Mouse (Mus musculus) stomach, embryonic 16.5 days (tissue): ENCODE data around the gene Gapvd1. TPM values are rescaled to one million over a fixed set of nuclear protein-coding genes. Genes with fewer than 3 reads are reported as not detected.

ENCODE experiments used
- ATAC-seq: fragments of 200-750 bp; cut with Nextera tagmentation; 2 replicates; pipeline ENCODE4 v1.8.0; 2017; ENCODE audit warnings: moderate number of reproducible peaks, moderate TSS enrichment; ENCODE audit not compliant: insufficient read depth, low FRiP score
- H3K27ac ChIP-seq: fragments of 300-500 bp; sonication (generic); 2 replicates; pipeline ENCODE4 v1.5.1; 2014; ENCODE audit warnings: low read length
- H3K27me3 ChIP-seq: fragments of 300-500 bp; sonication (generic); 2 replicates; pipeline ENCODE4 v1.6.1; 2014; ENCODE audit warnings: low read length, control low read depth, mixed read lengths; ENCODE audit not compliant: control insufficient read depth, insufficient read depth
- H3K36me3 ChIP-seq: fragments of 300-500 bp; sonication (generic); 2 replicates; pipeline ENCODE4 v1.6.1; 2014; ENCODE audit warnings: low read length; ENCODE audit not compliant: control insufficient read depth, insufficient read depth
- H3K4me1 ChIP-seq: fragments of 300-500 bp; sonication (generic); 2 replicates; pipeline ENCODE4 v1.6.1; 2014; ENCODE audit warnings: low read length, control low read depth, mixed read lengths; ENCODE audit not compliant: control insufficient read depth, insufficient read depth
- H3K4me2 ChIP-seq: fragments of 300-500 bp; sonication (generic); 2 replicates; pipeline ENCODE4 v1.6.1; 2014; ENCODE audit warnings: low read depth, low read length, mixed read lengths
- H3K4me3 ChIP-seq: fragments of 300-500 bp; sonication (generic); replicated peaks from 2 replicates; pipeline ENCODE4 v1.5.1; 2014; ENCODE audit warnings: mild to moderate bottlenecking, low read length
- H3K9ac ChIP-seq: fragments of 300-500 bp; sonication (generic); 2 replicates; pipeline ENCODE4 v1.6.1; 2014; ENCODE audit warnings: low read length
- H3K9me3 ChIP-seq: fragments of 300-500 bp; sonication (generic); replicated peaks from 2 replicates; pipeline ENCODE4 v1.6.1; 2016; ENCODE audit warnings: low read length, control low read depth; ENCODE audit not compliant: control insufficient read depth
- WGBS: fragments of 180-500 bp; shearing (Covaris S2); extraction: QIAGEN DNeasy Blood & Tissue Kit; methylation state at CpG from one replicate; pipeline ENCODE4 v1.1.7; 2014; 5-methylcytosine and 5-hydroxymethylcytosine counted together
- polyA plus RNA-seq: library from polyadenylated mRNA; unstranded; fragments of >200 nt; fragmentation: Nextera tagmentation; extraction: Ambion mirVana; gene quantifications from 2 replicates; pipeline ENCODE4 v1.2.1, GENCODE M21; 2015

Gapvd1 gene
- polyA plus RNA-seq, 1 experiment from 2014 or later, result 81.4 TPM

DNA sequence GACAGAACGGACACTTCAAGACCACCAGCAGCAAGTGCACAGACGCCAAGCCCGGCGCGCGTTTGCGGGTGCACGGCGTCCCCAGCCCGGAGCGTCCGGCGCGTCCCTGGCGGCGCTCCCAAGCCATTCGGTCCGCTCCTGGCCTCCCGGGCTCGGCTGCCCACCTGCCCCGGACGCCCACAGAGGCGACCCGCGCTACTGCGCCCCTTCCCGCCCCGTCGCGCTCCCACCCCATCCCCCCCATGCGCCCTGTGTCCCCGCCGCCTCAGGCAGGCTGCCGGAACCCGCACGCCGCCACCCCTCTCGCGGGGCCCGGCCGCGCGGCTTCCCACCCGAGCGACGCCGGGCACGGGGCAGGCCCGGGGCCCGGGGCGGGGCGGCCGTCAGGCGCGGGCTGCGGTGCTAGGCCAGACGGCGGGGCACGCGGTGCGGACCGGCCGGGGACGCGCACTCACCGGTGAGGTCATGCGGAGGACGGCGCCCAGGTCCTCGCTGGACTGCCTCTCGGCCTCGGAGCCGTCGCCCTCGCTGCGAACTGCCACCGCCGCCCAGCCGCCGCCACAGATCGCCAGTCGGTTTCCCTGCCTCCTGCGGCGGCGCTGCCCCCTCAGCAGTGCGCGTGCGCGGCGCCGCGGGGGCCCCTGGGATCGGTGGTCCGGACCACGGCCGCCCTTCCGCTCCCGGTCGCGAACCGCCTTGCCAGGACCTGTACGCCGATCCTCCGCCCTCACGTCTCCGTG, 1.1 kb downstream of the Gapvd1 start:
- Histone ChIP-seq H3K27ac (peak overlapping the region; percentile 92), H3K36me3 (no peaks in the 10 kb centered on the region), H3K9me3 (no peaks in the 10 kb centered on the region), H3K4me2 (peak overlapping the region; percentile 67), H3K4me3 (peak overlapping the region; percentile 87), H3K4me1 (peaks cover 13% of the 10 kb centered on the region), H3K9ac (peak overlapping the region; percentile 97), H3K27me3 (no peaks in the 10 kb centered on the region)
- WGBS, result under 1% methylated on average over 105 of the region's 106 CpGs
- ATAC-seq, result peak; percentile 96

DNA sequence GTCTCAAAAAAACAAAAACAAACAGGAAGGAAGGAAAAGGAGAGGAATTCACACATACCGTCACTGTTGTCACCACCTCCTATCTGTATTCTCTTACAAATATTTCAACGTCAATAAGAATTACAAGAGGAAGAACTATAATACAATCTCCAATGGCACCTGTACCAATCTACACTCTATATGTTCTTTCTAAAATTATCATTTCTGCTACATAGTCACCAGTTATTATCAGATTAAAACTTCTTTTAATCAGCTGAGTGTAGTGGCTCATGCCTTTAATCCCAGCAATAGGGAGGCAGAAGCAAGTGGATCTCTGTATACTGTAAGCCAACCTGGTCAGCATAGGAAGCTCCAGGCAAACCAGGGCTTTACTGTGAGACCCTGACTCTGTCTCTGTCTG, 4.8 kb downstream of the Gapvd1 start:
- Histone ChIP-seq H3K36me3 (no peaks in the 10 kb centered on the region), H3K27me3 (no peaks in the 10 kb centered on the region), H3K4me3 (no peak overlapping the region), H3K4me2 (no peak overlapping the region), H3K27ac (no peak overlapping the region), H3K4me1 (peaks cover 13% of the 10 kb centered on the region), H3K9me3 (no peaks in the 10 kb centered on the region), H3K9ac (no peak overlapping the region)
- ATAC-seq, result no peak
- whole genome bisulfite sequencing, result 78% methylated on average over 2 of the region's 2 CpGs

DNA sequence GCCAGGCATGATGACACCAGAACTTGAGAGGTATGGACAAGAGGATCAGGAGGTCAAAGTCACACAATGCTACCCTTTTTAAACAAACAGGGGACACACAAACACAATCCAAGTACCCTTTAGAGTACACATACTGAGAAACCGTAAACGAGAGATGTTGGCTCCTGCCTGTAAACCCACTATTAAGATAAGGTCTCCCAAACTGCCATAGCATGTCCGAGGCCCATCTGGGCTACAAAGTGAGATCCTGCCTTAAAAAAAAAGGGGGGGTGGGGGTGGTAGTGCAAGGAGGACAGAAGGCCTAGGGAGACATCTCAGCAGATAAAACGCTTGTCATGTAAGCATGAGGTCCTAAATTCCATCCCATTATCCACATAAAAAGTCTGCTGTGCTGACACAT, 6.6 kb downstream of the Gapvd1 start:
- Histone ChIP-seq H3K27ac (no peak overlapping the region), H3K9me3 (no peaks in the 10 kb centered on the region), H3K4me3 (no peak overlapping the region), H3K27me3 (no peaks in the 10 kb centered on the region), H3K36me3 (no peaks in the 10 kb centered on the region), H3K9ac (no peak overlapping the region), H3K4me1 (peaks cover 10% of the 10 kb centered on the region), H3K4me2 (no peak overlapping the region)
- ATAC-seq, result no peak
- WGBS, result 76% methylated on average over 4 of the region's 4 CpGs

DNA sequence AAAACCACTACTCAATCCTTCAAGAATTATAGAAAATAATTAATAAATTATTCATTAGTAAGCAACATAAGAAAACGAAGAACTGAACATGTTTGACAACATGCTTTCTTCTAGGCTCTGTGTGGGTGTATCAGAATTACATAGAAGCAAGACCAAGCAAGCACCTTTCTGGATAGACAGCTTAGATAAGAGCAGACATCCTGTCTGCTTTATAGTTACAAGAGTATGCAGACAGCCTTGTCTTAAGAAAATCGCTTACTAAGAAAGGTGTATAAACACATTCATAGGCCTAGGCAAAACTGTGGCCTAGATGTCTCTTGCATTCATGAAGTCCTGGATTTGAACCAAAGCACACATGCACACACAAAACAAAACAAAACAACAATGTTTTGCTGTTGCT, 9.4 kb downstream of the Gapvd1 start:
- ATAC-seq, result no peak
- Histone ChIP-seq H3K4me2 (no peak overlapping the region), H3K4me3 (no peak overlapping the region), H3K27me3 (no peaks in the 10 kb centered on the region), H3K4me1 (peaks cover 4% of the 10 kb centered on the region), H3K36me3 (no peaks in the 10 kb centered on the region), H3K9me3 (no peaks in the 10 kb centered on the region), H3K9ac (no peak overlapping the region), H3K27ac (no peak overlapping the region)
- WGBS, result 83% methylated on average over 2 of the region's 2 CpGs

DNA sequence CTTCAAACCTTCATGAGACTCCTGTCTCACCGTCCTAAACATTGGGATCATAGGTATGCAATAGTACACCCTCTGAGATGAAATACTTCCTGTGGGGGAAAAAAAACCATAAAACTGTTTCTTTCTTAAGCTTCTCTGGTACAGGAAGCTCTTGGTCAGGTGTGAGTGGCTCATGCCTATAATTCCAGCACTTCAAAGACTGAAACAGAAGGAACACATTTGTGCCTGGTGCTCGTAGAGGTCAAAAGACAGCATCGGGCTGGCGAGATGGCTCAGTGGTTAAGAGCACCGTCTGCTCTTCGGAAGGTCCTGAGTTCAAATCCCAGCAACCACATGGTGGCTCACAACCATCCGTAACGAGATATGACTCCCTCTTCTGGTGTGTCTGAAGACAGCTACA, 10.6 kb downstream of the Gapvd1 start:
- H3K36me3 ChIP-seq, result no peaks in the 10 kb centered on the region
- ATAC-seq, result no peak
- H3K9ac ChIP-seq, result no peak overlapping the region
- H3K27me3 ChIP-seq, result no peaks in the 10 kb centered on the region
- no peak overlapping the region for H3K4me3 ChIP-seq
- WGBS, result 91% methylated on average over 8 of the region's 8 CpGs
- H3K27ac ChIP-seq, result no peak overlapping the region
- H3K4me2 ChIP-seq, result no peak overlapping the region
- H3K9me3 ChIP-seq, result no peaks in the 10 kb centered on the region
- peaks cover 4% of the 10 kb centered on the region for H3K4me1 ChIP-seq

DNA sequence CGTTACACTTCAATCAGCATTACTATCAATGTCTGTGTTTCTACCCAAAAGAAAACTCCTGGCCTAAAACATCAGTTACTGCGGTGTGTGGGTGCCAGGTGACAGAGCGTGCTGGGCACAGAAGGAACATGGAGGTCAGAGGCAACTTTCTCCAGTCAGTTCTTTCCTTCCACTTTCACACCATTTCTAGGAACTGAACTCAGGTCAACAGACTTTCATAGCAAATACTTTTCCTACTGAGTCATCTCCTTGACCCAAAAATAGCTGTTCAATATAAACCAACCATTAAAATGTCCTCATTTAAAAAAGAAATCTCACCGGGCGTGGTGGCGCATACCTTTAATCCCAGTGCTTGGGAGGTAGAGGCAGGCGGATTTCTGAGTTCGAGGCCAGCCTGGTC, 12.4 kb downstream of the Gapvd1 start:
- no peak overlapping the region for H3K27ac ChIP-seq
- WGBS, result 91% methylated on average over 8 of the region's 8 CpGs

DNA sequence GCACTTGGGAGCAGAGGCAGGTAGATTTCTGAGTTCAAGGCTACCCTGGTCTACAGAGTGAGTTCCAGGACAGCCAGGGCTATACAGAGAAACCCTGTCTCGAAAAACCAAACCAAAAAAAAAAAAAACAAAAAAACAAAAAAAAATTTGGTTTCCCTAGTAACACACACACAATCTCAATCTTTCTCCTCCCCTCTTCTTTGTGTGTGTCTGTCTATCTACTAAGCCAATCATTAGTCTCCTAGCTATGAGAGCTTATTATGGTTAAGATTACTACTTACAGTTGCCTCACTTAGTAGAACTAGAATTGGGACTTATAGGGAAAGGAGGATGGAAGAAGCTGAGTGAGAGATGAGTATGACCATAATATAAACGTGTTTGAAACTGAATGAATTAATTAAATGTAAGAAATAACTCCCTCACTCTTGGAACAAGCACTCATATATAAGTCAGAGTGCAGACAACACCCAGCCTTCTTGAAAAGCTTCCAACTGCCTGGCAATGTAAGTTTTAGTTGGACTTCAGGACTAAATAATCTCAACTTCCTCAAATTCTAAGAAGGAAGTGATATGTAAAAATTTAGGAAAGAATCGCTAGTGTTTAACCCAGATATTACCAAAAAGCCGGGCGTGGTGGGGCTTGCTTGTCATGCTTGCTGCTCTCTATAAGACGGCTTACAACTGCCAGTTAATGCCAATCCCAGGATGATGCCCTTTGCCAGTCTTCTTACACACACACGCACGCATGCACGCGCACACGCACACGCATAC, 13.5 kb downstream of the Gapvd1 start:
- Histone ChIP-seq H3K36me3 (no peaks in the 10 kb centered on the region), H3K9ac (no peak overlapping the region), H3K9me3 (no peaks in the 10 kb centered on the region), H3K27me3 (no peaks in the 10 kb centered on the region), H3K4me3 (no peak overlapping the region), H3K27ac (no peak overlapping the region), H3K4me1 (peaks cover 4% of the 10 kb centered on the region), H3K4me2 (no peak overlapping the region)
- WGBS, result 83% methylated on average over 12 of the region's 12 CpGs
- ATAC-seq, result no peak

More for the DNA sequence above, 12.4 kb downstream of the Gapvd1 start:
- Histone ChIP-seq H3K9ac (no peak overlapping the region), H3K4me2 (no peak overlapping the region), H3K4me3 (no peak overlapping the region), H3K27me3 (no peaks in the 10 kb centered on the region), H3K9me3 (no peaks in the 10 kb centered on the region), H3K4me1 (peaks cover 4% of the 10 kb centered on the region), H3K36me3 (no peaks in the 10 kb centered on the region)
- ATAC-seq, result no peak

DNA sequence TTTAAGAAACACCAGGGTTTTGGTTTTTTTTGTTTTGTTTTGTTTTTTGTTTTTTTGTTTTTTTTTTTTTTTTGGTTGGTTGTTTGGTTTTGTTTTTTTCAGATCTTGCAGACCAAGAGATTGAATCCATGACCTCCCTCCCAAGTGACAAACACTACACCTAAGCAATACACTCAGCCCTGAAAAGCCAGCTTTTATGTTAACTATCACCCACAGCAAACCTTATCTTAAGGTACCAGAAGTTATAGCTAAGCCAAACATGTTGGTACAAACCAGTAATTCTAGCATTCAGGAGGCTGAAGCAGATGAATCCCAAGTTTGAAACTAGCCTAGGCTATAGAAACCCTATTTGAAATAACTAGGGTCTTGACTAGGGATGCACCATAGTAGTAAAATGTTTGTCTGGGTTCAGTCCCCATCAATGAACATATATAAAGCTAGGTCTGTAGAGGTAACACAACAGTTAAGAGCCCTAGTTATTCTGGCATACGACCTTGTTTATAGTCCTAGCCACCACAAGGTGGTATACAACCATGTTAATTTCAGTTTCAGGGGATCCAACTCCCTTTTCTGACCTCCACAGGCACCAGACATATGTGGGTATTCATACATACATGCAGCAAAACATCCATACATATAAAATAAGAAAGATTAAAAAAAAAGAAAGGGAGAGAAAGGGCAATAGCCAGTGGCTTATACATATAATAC, 15.2 kb downstream of the Gapvd1 start:
- Histone ChIP-seq H3K27ac (no peak overlapping the region), H3K27me3 (no peaks in the 10 kb centered on the region), H3K9me3 (no peaks in the 10 kb centered on the region), H3K4me3 (no peak overlapping the region), H3K36me3 (no peaks in the 10 kb centered on the region), H3K9ac (no peak overlapping the region), H3K4me2 (no peak overlapping the region), H3K4me1 (peaks cover 4% of the 10 kb centered on the region)
- no peak for ATAC-seq
- 74% methylated on average over 1 of the region's 1 CpGs for WGBS

DNA sequence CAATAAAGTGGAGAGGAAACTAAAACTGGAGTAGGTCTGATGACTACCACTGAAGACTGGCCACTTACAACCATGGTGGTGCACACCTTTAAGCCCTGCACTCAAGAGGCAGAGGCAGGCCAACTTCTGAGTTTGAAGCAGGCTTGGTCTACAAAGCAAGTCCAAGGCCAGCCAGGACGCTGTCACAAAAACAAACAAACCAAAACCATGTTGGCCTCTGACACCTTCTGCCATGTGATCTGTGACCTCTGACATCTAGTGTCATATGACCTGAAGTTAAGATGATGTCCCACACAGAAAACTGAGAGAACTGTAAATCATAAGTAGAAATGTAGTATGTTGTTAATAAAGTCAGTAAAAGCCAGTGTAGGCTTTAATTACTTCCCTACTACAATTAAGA, 17.1 kb downstream of the Gapvd1 start:
- 34% methylated on average over 1 of the region's 1 CpGs for WGBS

More for the DNA sequence above, 17.1 kb downstream of the Gapvd1 start:
- Histone ChIP-seq H3K36me3 (no peaks in the 10 kb centered on the region), H3K9ac (no peak overlapping the region), H3K4me2 (no peak overlapping the region), H3K4me3 (no peak overlapping the region), H3K9me3 (no peaks in the 10 kb centered on the region), H3K27me3 (no peaks in the 10 kb centered on the region), H3K27ac (no peak overlapping the region), H3K4me1 (peaks cover 4% of the 10 kb centered on the region)
- ATAC-seq, result no peak
